Mouse (Mus musculus): ENCODE data around the gene Fgfr2.

GRCm38 (mm10) chr7:132238921-132239320 is 884.2 kb downstream of the Fgfr2 start:
- TF ChIP-seq CTCF (IDR thresholded peaks at IDR 0.05; ENCODE audit: borderline replicate concordance, extremely low read depth, insufficient read depth, insufficient read length), result no peak
- no peak for TF ChIP-seq POLR2A (IDR thresholded peaks at IDR 0.05; ENCODE audit: borderline replicate concordance, extremely low read depth, insufficient read depth, insufficient read length, poor library complexity, severe bottlenecking)

Measured in brain, embryonic 14.5 days (tissue).